Mouse (Mus musculus) fat pad, adult 2 months (tissue): ENCODE measurements at regions not wholly inside any gene's neighbourhood (a gene's known extent, or its start where the extent isn't known, plus 50 kb on each side); places are given as distances from the start of the nearest gene placed in this dataset.

Source experiments
- DNase-seq: peaks from one replicate; pipeline ENCODE4 v3.0.0-alpha.2; 2011; ENCODE audit warnings: low read depth, low spot score; ENCODE audit errors: extremely low read depth

GRCm38 (mm10) chr8:127968026-127968425 is 390.4 kb upstream of the Nrp1 start:
- no peak for DNase-seq

GRCm38 (mm10) chr8:127973194-127973593 is 385.2 kb upstream of the Nrp1 start:
- no peak for DNase-seq

- DNase-seq = no peak
Measured at GRCm38 (mm10) chr8:127977746-127978145, 380.7 kb upstream of the Nrp1 start.

- no peak for DNase-seq
Measured at GRCm38 (mm10) chr8:127979180-127980030, 379.0 kb upstream of the Nrp1 start.

- DNase-seq = no peak
Measured at GRCm38 (mm10) chr8:127982165-127982564, 376.2 kb upstream of the Nrp1 start.

GRCm38 (mm10) chr8:127985616-127986015 is 372.8 kb upstream of the Nrp1 start:
- DNase-seq = no peak

GRCm38 (mm10) chr8:127988887-127989286 is 369.5 kb upstream of the Nrp1 start:
- no peak for DNase-seq

- DNase-seq = no peak
Measured at GRCm38 (mm10) chr8:127994898-127995297, 363.5 kb upstream of the Nrp1 start.

- DNase-seq = no peak
Measured at GRCm38 (mm10) chr8:127995490-127995889, 362.9 kb upstream of the Nrp1 start.

- DNase-seq = no peak
Measured at GRCm38 (mm10) chr8:128002386-128002785, 356.0 kb upstream of the Nrp1 start.

GRCm38 (mm10) chr8:128002806-128003205 is 355.6 kb upstream of the Nrp1 start:
- DNase-seq = no peak

GRCm38 (mm10) chr8:128003385-128003784 is 355.0 kb upstream of the Nrp1 start:
- DNase-seq = no peak

- no peak for DNase-seq
Measured at GRCm38 (mm10) chr8:128003881-128004286, 354.5 kb upstream of the Nrp1 start.

GRCm38 (mm10) chr8:128009393-128010010 is 348.9 kb upstream of the Nrp1 start:
- DNase-seq = no peak

GRCm38 (mm10) chr8:128017171-128017570 is 341.2 kb upstream of the Nrp1 start:
- DNase-seq = no peak

GRCm38 (mm10) chr8:128023661-128024060 is 334.7 kb upstream of the Nrp1 start:
- DNase-seq = no peak

GRCm38 (mm10) chr8:128024774-128025222 is 333.6 kb upstream of the Nrp1 start:
- DNase-seq = no peak

- DNase-seq = no peak
Measured at GRCm38 (mm10) chr8:128025251-128025856, 333.1 kb upstream of the Nrp1 start.

- no peak for DNase-seq
Measured at GRCm38 (mm10) chr8:128026981-128027380, 331.4 kb upstream of the Nrp1 start.

GRCm38 (mm10) chr8:128030335-128031280 is 327.8 kb upstream of the Nrp1 start:
- no peak for DNase-seq

GRCm38 (mm10) chr8:128034127-128034526 is 324.3 kb upstream of the Nrp1 start:
- no peak for DNase-seq
